25 mouse cellular contexts compared by ENCODE assay signal in genomic region chr17:89089692-89090475, GRCm38 (mm10).
DNase-seq lines count a peak whose midpoint lies in the region; ATAC-seq and TF ChIP-seq lines count a peak whose summit lies in the region.
"Had no signal": no experiment of that assay in that cellular context is flagged by ENCODE, and none has a peak within 500 bp of the region (broad histone marks: within the 10 kb centered on the region; RNA-seq: fewer than 3 reads in every experiment).

No protein-coding gene starts in this region.

- no peak for DNase-seq in forebrain, embryonic 10.5 days (ENCODE audit: extremely low spot score, low spot score)
- peak; percentile 9 to 14 for DNase-seq in left cerebral cortex, postnatal 14 days (ENCODE audit: low spot score in 2 of 2)
- DNase-seq in left cerebral cortex, adult 2 months (ENCODE audit: extremely low spot score in 1 of 2, low spot score in 2 of 2) = no peak
- peak; percentile 81 for DNase-seq in forebrain, embryonic 14.5 days (ENCODE audit: low spot score)
- DNase-seq in T-cell, adult 2 months (ENCODE audit: low spot score) = no peak
- DNase-seq: adrenal gland, postnatal 25 days; cerebellum, adult 18-20 months; cerebellum, postnatal 14 days; heart, postnatal 4 days; kidney, adult 2 months; kidney, postnatal 10 days; liver, postnatal 0 days; right cerebral cortex, adult 18-20 months; thymus, adult 2 months; thymus, postnatal 4 days had no signal

- no peaks in the 10 kb centered on the region for H3K36me3 ChIP-seq in forebrain, embryonic 13.5 days (ENCODE audit: poor library complexity, severe bottlenecking)
- no peaks in the 10 kb centered on the region for H3K36me3 ChIP-seq in forebrain, embryonic 10.5 days (replicated peaks)
- H3K36me3 ChIP-seq in forebrain, embryonic 14.5 days (ENCODE audit: control insufficient read depth, insufficient read depth, low read length) = no peaks in the 10 kb centered on the region
- H3K36me3 ChIP-seq in neural tube, embryonic 15.5 days = no peaks in the 10 kb centered on the region
- H3K36me3 ChIP-seq: embryonic facial prominence, embryonic 12.5 days; heart, embryonic 10.5 days; limb, embryonic 12.5 days; midbrain, embryonic 10.5 days had no signal

- H3K4me3 ChIP-seq in forebrain, embryonic 13.5 days = no peak overlapping the region
- no peak overlapping the region for H3K4me3 ChIP-seq in forebrain, embryonic 10.5 days
- H3K4me3 ChIP-seq in left cerebral cortex, adult 2 months = no peak overlapping the region
- H3K4me3 ChIP-seq in forebrain, embryonic 14.5 days (ENCODE audit: low read depth, low read length) = no peak overlapping the region
- no peak overlapping the region for H3K4me3 ChIP-seq in neural tube, embryonic 15.5 days (replicated peaks)
- H3K4me3 ChIP-seq: embryonic facial prominence, embryonic 12.5 days; heart, embryonic 10.5 days; limb, embryonic 12.5 days; midbrain, embryonic 10.5 days had no signal

- ATAC-seq in forebrain, embryonic 13.5 days = peak; percentile 93
- peak; percentile 91 for ATAC-seq in forebrain, embryonic 14.5 days
- peak; percentile 38; the same call in 1 of the 2 replicates for ATAC-seq in neural tube, embryonic 15.5 days (ENCODE audit: low FRiP score)
- ATAC-seq: inflammation-experienced regulatory T-cells, adult 6 months; liver, postnatal 0 days; lung, postnatal 0 days had no signal

- no peak overlapping the region for H3K9ac ChIP-seq in forebrain, embryonic 13.5 days
- no peak overlapping the region for H3K9ac ChIP-seq in forebrain, embryonic 14.5 days (ENCODE audit: low read length)
- no peak overlapping the region for H3K9ac ChIP-seq in neural tube, embryonic 15.5 days (replicated peaks)
- H3K9ac ChIP-seq: embryonic facial prominence, embryonic 12.5 days; limb, embryonic 12.5 days; liver, postnatal 0 days had no signal

- no peak overlapping the region for H3K27ac ChIP-seq in forebrain, embryonic 13.5 days
- no peak overlapping the region for H3K27ac ChIP-seq in forebrain, embryonic 10.5 days
- H3K27ac ChIP-seq in left cerebral cortex, adult 2 months = no peak overlapping the region
- H3K27ac ChIP-seq in forebrain, embryonic 14.5 days (ENCODE audit: low read depth, low read length) = no peak overlapping the region
- H3K27ac ChIP-seq in neural tube, embryonic 15.5 days (replicated peaks) = no peak overlapping the region
- H3K27ac ChIP-seq: embryonic facial prominence, embryonic 12.5 days; heart, embryonic 10.5 days; limb, embryonic 12.5 days; macrophage; midbrain, embryonic 10.5 days had no signal

- no peaks in the 10 kb centered on the region for H3K27me3 ChIP-seq in forebrain, embryonic 13.5 days
- no peaks in the 10 kb centered on the region for H3K27me3 ChIP-seq in forebrain, embryonic 10.5 days (ENCODE audit: poor library complexity, severe bottlenecking)
- no peaks in the 10 kb centered on the region for H3K27me3 ChIP-seq in forebrain, embryonic 14.5 days (replicated peaks; ENCODE audit: control insufficient read depth, insufficient read depth, low read length)
- H3K27me3 ChIP-seq in neural tube, embryonic 15.5 days (replicated peaks) = no peaks in the 10 kb centered on the region
- H3K27me3 ChIP-seq: embryonic facial prominence, embryonic 12.5 days; limb, embryonic 12.5 days had no signal

- H3K4me1 ChIP-seq in forebrain, embryonic 13.5 days = no peaks in the 10 kb centered on the region
- H3K4me1 ChIP-seq in forebrain, embryonic 10.5 days = no peaks in the 10 kb centered on the region
- no peaks in the 10 kb centered on the region for H3K4me1 ChIP-seq in forebrain, embryonic 14.5 days (ENCODE audit: control insufficient read depth, insufficient read depth, low read length)
- no peaks in the 10 kb centered on the region; the same call in 1 of the 2 replicates for H3K4me1 ChIP-seq in neural tube, embryonic 15.5 days
- H3K4me1 ChIP-seq: embryonic facial prominence, embryonic 12.5 days; heart, embryonic 10.5 days; limb, embryonic 12.5 days; midbrain, embryonic 10.5 days had no signal

- H3K4me2 ChIP-seq in forebrain, embryonic 13.5 days = no peak overlapping the region
- H3K4me2 ChIP-seq in forebrain, embryonic 14.5 days (ENCODE audit: low read length) = no peak overlapping the region
- H3K4me2 ChIP-seq in neural tube, embryonic 15.5 days = no peak overlapping the region
- H3K4me2 ChIP-seq: embryonic facial prominence, embryonic 12.5 days; limb, embryonic 12.5 days; liver, embryonic 11.5 days had no signal

- WGBS in forebrain, embryonic 13.5 days = 70% methylated on average over 5 of the region's 5 CpGs
- 86% methylated on average over 5 of the region's 5 CpGs for WGBS in forebrain, embryonic 10.5 days
- WGBS in forebrain, embryonic 14.5 days = 60% methylated on average over 5 of the region's 5 CpGs
- WGBS in neural tube, embryonic 15.5 days = 64% methylated on average over 5 of the region's 5 CpGs

- TF ChIP-seq CTCF in left cerebral cortex, adult 2 months (IDR thresholded peaks at IDR 0.05) = no peak

- intact Hi-C loops in left cerebral cortex, postnatal 14 days (cut with DNase I) = no loop called here
- intact Hi-C loops in left cerebral cortex, adult 2 months (cut with DNase I) = loop anchor here (10.0 kb wide), 1 partner anchor 135 kb away; no protein-coding TSS in a partner anchor

- H3K9me3 ChIP-seq in forebrain, embryonic 13.5 days (replicated peaks) = no peaks in the 10 kb centered on the region
- no peaks in the 10 kb centered on the region for H3K9me3 ChIP-seq in forebrain, embryonic 10.5 days
- H3K9me3 ChIP-seq in forebrain, embryonic 14.5 days (replicated peaks; ENCODE audit: control insufficient read depth, low read length) = no peaks in the 10 kb centered on the region
- H3K9me3 ChIP-seq in neural tube, embryonic 15.5 days (replicated peaks) = no peaks in the 10 kb centered on the region
- H3K9me3 ChIP-seq: embryonic facial prominence, embryonic 12.5 days; heart, embryonic 10.5 days; limb, embryonic 12.5 days; midbrain, embryonic 10.5 days had no signal

Comparison
In these comparisons a context has a peak if more than half of its experiments do, and no peak if none do; other contexts are left out.
1. DNase-seq: peak in left cerebral cortex, postnatal 14 days (2 of 2) and forebrain, embryonic 14.5 days (single experiment); none in forebrain, embryonic 10.5 days (single experiment), left cerebral cortex, adult 2 months (0 of 2) and T-cell, adult 2 months (single experiment).
2. ATAC-seq: peak in every context shown above with its lines; median percentile 93 in forebrain, embryonic 13.5 days; 91 in forebrain, embryonic 14.5 days; 38 in neural tube, embryonic 15.5 days.